Mouse (Mus musculus) granulocyte monocyte progenitor cell, adult 5-6 weeks (primary cell): ENCODE results near the gene Srd5a3. TPM values are rescaled to one million over a fixed set of nuclear protein-coding genes. Genes with fewer than 3 reads are reported as not detected.

Experiments
- ATAC-seq: replicated peaks from 2 replicates; pipeline ENCODE4 v1.8.0; 2016; ENCODE audit warnings: mild to moderate bottlenecking, moderate TSS enrichment, inconsistent platforms; ENCODE audit not compliant: poor library complexity, severe bottlenecking
- total RNA-seq, 2 experiments: library from RNA; stranded (forward) in 1 of 2; stranded (reverse) in 1 of 2; fragments of 200-712, 200-1000 nt in 1 of 2; fragments of >200 nt in 1 of 2; fragmentation: Nextera tagmentation in 1 of 2; gene quantifications; 2 replicates each; pipeline ENCODE4 v1.2.3; 2014 to 2017

Gene Srd5a3
- total RNA-seq, 2 experiments from 2014 or later, result 38.7 to 40.6 TPM

GRCm38 (mm10) chr5:76184286-76185080 lies 44.4 kb downstream of the Srd5a3 start:
- peak; percentile 28 for ATAC-seq

GRCm38 (mm10) chr5:76187885-76188284 lies 47.8 kb downstream of the Srd5a3 start:
- no peak for ATAC-seq

GRCm38 (mm10) chr5:76190609-76191008 lies 50.5 kb downstream of the Srd5a3 start:
- ATAC-seq, result no peak

- no peak for ATAC-seq
These were observed 53.0 kb downstream of the Srd5a3 start for GRCm38 (mm10) chr5:76193075-76193474.

- ATAC-seq, result no peak
These were observed 54.4 kb downstream of the Srd5a3 start for GRCm38 (mm10) chr5:76194377-76194945.

GRCm38 (mm10) chr5:76199346-76199745 lies 59.3 kb downstream of the Srd5a3 start:
- ATAC-seq, result no peak

GRCm38 (mm10) chr5:76203171-76203570 lies 63.1 kb downstream of the Srd5a3 start:
- ATAC-seq, result no peak

Other genes starting within 250 kb of the Srd5a3 start
- gene Kdr, start 161.8 kb upstream of the Srd5a3 start, total RNA-seq (2014; fragmentation: Nextera tagmentation), result not detected in 2 replicates
- gene Kdr, start 161.8 kb upstream of the Srd5a3 start, total RNA-seq (2017), result 0.15 TPM in 1 of 2 replicates, not detected in the other
- gene Tmem165, start 43.6 kb downstream of the Srd5a3 start, total RNA-seq (2014; fragmentation: Nextera tagmentation), result 98.5 and 105 TPM in 2 replicates
- 133 and 147 TPM in 2 replicates for gene Tmem165, start 43.6 kb downstream of the Srd5a3 start, total RNA-seq (2017)
- gene Clock, start 164.5 kb downstream of the Srd5a3 start, total RNA-seq (2014; fragmentation: Nextera tagmentation), result 10.6 and 12.5 TPM in 2 replicates
- 8.0 and 12.3 TPM in 2 replicates for gene Clock, start 164.5 kb downstream of the Srd5a3 start, total RNA-seq (2017)
- gene Pdcl2, start 190.9 kb downstream of the Srd5a3 start, total RNA-seq (2014; fragmentation: Nextera tagmentation), result not detected in 2 replicates
- not detected in 2 replicates for gene Pdcl2, start 190.9 kb downstream of the Srd5a3 start, total RNA-seq (2017)
- not detected in 2 replicates for gene Nmu, start 223.5 kb downstream of the Srd5a3 start, total RNA-seq (2014; fragmentation: Nextera tagmentation)
- gene Nmu, start 223.5 kb downstream of the Srd5a3 start, total RNA-seq (2017), result not detected in 2 replicates